Mouse (Mus musculus) heart, adult 11 months (tissue): ENCODE measurements around the gene Psma6.

Experiments used
- DNase-seq: peaks from one replicate; pipeline ENCODE4 v3.0.0; 2022

Gene Psma6

GRCm38 (mm10) chr12:55440416-55440815, 56.4 kb downstream of the Psma6 start:
- no peak for DNase-seq

- no peak for DNase-seq
Observed at GRCm38 (mm10) chr12:55442245-55442644, 58.2 kb downstream of the Psma6 start.

- DNase-seq, result peak; percentile 98
Observed at GRCm38 (mm10) chr12:55442861-55443850, 59.1 kb downstream of the Psma6 start.

- DNase-seq, result peak; percentile 87
Observed at GRCm38 (mm10) chr12:55444031-55444451, 60.0 kb downstream of the Psma6 start.

GRCm38 (mm10) chr12:55445583-55445982, 61.6 kb downstream of the Psma6 start:
- DNase-seq, result peak; percentile 85

- DNase-seq, result no peak
Observed at GRCm38 (mm10) chr12:55446366-55446745, 62.3 kb downstream of the Psma6 start.

GRCm38 (mm10) chr12:55446746-55447395, 62.8 kb downstream of the Psma6 start:
- peak; percentile 99 for DNase-seq

- DNase-seq, result no peak
Observed at GRCm38 (mm10) chr12:55447396-55447760, 63.4 kb downstream of the Psma6 start.

GRCm38 (mm10) chr12:55448457-55448856, 64.4 kb downstream of the Psma6 start:
- no peak for DNase-seq

- no peak for DNase-seq
Observed at GRCm38 (mm10) chr12:55449048-55449447, 65.0 kb downstream of the Psma6 start.

GRCm38 (mm10) chr12:55450421-55450820, 66.4 kb downstream of the Psma6 start:
- peak; percentile 96 for DNase-seq

GRCm38 (mm10) chr12:55452839-55453238, 68.8 kb downstream of the Psma6 start:
- DNase-seq, result no peak

- DNase-seq, result no peak
Observed at GRCm38 (mm10) chr12:55453924-55454323, 69.9 kb downstream of the Psma6 start.

GRCm38 (mm10) chr12:55455206-55455605, 71.2 kb downstream of the Psma6 start:
- no peak for DNase-seq

GRCm38 (mm10) chr12:55456136-55456535, 72.1 kb downstream of the Psma6 start:
- DNase-seq, result no peak

GRCm38 (mm10) chr12:55456893-55457292, 72.9 kb downstream of the Psma6 start:
- peak; percentile 94 for DNase-seq

- no peak for DNase-seq
Observed at GRCm38 (mm10) chr12:55459739-55460138, 75.7 kb downstream of the Psma6 start.

- no peak for DNase-seq
Observed at GRCm38 (mm10) chr12:55460900-55461299, 76.9 kb downstream of the Psma6 start.

- DNase-seq, result no peak
Observed at GRCm38 (mm10) chr12:55461767-55462166, 77.7 kb downstream of the Psma6 start.

GRCm38 (mm10) chr12:55462456-55462855, 78.4 kb downstream of the Psma6 start:
- DNase-seq, result no peak

GRCm38 (mm10) chr12:55463087-55463486, 79.1 kb downstream of the Psma6 start:
- DNase-seq, result no peak

- peak; percentile 97 for DNase-seq
Observed at GRCm38 (mm10) chr12:55463992-55464845, 80.2 kb downstream of the Psma6 start.

GRCm38 (mm10) chr12:55464846-55465361, 80.9 kb downstream of the Psma6 start:
- DNase-seq, result no peak
